Mouse (Mus musculus) left cerebral cortex, adult 18-20 months (tissue): Measurements from ENCODE around the gene Akr1e1. TPM values are rescaled to one million over a fixed set of nuclear protein-coding genes. Genes with fewer than 3 reads are reported as not detected.
"Not testable (repeated sequence)": the region's sequence is repeated elsewhere in the genome, so short reads cannot be mapped to it uniquely, and the experiment has no call there.

Source experiments
- DNase-seq, 2 experiments: peaks; one replicate each; pipeline ENCODE4 v3.0.0; 2021 to 2022; ENCODE audit warnings: low spot score in 2 of 2, mixed read lengths in 1 of 2
- long read RNA-seq, 2 experiments: library from polyadenylated mRNA; stranded (forward); transcript quantifications; one replicate each; pipeline ENCODE4 v2.0.0; 2021
- total RNA-seq, 2 experiments: library from RNA; stranded (reverse); gene quantifications; 2 replicates each; pipeline ENCODE4 v1.2.3; 2021

The Akr1e1 gene
- 10 to 100 TPM; 23.0 to 25.5 TPM for total RNA-seq
- long read RNA-seq, experiment 1, transcript Akr1e1-201 (10 exons, 3,463 nt): major isoform, 35 of 45 reads
- long read RNA-seq, experiment 1, partial matches to known transcripts: 6 of 45 reads
- long read RNA-seq, experiment 1, other reads (novel, unspliced or antisense): 3 of 45 reads
- long read RNA-seq, experiment 2, transcript Akr1e1-201 (10 exons, 3,463 nt): major isoform, 27 of 33 reads
- long read RNA-seq, experiment 2, partial matches to known transcripts: 4 of 33 reads
- long read RNA-seq, experiment 2, other reads (novel, unspliced or antisense): 2 of 33 reads

DNA sequence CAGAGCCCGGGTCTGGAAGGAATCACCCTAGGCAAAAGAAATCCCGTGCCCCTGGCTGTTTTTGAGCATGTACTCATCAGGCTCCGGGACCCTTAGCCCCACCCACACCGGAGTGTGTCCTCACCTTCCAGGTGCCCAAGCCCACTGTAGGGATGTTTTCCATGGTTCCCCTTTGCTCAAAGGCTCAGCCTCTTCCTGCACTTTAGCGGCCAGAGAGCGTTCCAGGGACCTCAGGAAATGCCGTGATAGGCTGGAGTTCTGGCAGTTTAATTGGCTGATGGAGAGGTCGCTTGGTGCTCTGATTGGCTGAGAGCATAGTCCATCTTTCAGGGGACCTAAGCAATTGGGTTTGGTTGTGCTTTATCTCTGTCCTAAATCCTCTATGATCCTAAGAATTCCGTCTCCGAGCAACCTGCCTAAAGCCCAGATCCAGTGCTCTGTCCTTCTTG, at the start of gene Akr1e1:
TSS of gene Akr1e1 (minus strand) at position 214 of the 449 bp plus-strand sequence.
- DNase-seq: peak; percentile 82 to 91

DNA sequence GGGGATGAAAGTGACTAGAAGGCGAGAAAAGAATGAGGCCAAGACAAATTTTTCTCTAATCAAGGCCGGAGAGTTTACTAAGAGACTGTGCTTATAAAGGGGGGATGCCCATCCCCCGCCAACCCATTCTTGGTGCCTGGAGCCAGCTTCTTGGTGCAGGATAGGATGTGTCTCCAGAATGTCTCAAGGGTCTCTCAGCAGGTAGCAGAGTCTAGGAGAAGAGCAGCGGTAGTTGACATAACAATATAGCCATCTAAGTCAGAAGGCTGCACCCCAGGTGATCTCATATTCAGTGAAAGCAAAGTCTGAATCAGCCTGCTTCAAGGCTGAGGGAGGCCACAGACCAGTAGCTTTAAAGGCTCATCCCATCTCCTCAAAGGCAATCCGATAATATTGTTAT, 49.4 kb upstream of the Akr1e1 start:
- no peak for DNase-seq

DNA sequence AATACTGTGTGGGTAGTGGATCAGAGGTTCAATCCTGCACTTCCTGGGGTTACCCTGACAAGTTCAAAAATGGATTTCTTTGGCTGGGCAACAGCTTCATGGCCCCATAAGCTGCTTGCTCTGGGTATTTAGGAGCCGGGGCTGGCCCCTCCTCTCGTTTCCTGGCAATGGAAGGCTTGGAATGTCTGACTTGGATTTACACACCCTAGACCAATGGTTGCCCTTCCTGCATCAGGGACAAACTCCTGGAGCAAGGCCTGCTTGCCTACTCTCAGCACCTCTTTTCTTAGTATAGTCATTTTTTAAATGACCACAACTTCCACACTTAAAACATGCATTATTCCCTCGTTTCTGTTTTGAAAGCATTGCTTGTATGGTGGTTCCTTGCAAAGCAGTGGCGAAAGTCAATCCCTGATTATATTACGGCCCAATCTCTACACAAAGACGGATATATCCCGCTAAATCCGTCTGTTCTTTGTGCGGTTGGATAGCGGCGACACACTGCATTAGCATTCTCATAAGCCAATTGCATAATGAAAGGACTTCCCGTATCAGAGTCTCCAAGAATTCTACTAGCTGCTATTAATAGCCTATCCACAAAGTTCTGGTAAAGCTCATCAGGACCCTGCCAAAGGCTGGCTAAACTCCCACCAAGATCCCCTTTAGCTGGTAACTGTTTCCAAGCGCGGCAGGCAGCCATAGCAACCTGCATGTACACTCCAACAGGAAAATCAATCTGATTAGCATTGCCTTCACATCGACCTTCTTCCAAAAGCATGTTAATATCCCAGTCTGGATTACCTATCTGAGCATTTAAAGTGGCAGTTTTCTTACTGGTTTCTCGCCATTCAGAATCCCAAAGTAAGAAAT, 47.5 kb upstream of the Akr1e1 start:
- no peak for DNase-seq

DNA sequence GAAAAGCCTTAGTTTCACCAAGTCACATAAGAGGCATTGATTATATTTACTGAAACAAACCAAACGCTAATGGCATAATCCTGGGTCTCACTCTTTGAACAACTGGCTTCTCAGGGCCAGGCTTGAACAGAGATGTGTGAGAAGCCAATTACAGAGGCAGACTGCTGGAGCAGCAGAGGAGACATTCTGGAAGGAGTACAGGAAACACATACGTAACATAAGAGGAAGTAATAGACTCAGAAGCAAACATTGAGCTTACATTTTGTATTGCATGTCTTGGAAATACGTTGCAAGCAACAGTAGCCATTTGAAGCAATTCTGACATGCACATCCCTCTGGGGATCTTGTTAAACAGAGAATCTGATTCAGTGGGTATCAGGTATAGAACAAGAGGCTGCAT, 41.2 kb upstream of the Akr1e1 start:
- no peak for DNase-seq

DNA sequence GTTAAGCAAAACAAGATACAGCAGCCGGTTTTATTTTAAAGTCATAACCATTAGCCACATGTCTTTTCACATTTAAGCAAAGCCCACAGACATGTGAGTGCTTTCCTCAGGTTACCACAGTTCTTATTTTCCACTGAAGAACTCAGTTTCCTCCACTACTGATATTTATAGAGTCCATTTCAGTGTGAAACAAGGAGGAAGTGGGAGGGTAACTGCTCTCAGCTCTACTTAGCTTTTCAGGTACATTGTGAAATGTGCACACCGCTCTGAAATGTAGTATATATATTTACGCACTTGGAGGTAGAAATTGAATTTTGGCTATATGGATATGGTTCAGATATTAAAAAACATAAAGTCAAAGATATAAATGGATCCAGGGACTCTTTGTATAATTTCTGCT, 36.3 kb upstream of the Akr1e1 start:
- no peak for DNase-seq

DNA sequence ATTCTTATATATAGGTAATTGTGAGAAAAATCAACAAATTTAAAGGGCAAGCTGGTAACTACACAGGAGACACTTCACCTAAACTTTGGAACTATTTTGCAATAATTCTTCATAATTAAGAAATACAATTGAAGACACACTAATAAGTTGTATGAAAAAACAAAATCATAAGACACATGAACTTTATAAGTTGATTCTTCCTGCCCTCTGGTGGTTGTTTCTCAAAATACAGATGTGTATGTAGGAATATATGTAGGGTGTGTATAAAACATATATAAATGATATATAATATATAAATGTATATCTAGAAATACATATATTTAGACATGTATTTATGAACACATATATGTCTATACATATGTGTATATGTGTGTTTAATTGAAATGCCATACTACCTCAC, 1.9 kb upstream of the Akr1e1 start:
- DNase-seq: peak in 1 of 2 experiments; percentile 11

DNA sequence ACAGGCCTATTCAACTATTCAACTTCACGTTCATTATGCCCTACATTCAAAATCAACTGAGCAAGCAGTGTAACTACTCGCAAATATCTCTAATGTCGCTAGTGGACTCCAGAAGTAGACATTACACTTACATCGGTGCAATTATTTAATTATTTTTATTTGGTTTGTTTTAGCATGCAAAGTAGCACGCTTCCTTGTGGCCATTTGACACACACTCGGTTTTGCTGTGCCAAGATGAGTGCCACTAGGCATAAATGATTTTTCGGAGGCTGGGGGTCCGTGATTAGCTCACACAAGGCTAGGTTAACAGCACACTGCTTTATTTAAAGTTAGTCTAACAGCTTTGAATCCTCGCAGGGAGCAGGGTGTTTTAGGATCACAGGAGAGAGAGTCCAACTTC, 444 bp downstream of the Akr1e1 start:
- DNase-seq: no peak

DNA sequence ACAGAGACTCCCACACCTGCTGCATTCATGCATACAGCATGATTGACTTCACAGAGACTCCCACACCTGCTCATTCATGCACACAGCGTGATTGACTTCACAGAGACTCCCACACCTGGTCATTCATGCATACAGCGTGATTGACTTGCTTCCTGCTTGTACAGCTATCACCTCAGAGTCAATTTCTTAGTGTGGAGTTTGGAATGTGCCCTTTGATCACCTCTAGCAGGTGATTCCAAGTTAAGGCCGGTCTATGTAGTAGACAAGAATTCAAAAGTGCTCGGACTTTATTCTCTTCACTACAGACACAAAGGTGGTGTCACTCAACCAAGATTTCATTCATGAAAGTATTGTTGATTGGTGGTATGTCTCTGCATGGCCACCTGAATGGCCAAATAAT, 2.2 kb downstream of the Akr1e1 start:
- no peak for DNase-seq

DNA sequence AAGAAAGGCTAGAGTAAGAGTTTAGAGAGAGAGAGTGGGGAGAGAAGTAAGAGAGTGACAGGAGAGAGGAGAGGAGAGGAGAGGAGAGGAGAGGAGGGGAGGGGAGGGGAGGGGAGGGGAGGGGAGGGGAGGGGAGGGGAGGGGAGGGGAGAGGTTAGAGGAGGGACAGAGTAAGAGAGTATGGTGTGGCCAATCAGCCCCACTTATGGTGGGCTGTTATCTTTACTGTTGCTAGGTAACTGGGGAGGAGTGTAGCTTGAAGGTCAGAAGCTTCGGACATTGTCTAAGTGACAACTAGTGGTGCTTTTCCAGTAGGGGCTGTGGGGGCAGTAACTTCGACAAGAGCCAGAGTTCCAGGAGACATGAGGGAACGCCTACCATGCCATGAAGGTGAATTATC, 5.5 kb downstream of the Akr1e1 start:
- DNase-seq: not testable (repeated sequence)

DNA sequence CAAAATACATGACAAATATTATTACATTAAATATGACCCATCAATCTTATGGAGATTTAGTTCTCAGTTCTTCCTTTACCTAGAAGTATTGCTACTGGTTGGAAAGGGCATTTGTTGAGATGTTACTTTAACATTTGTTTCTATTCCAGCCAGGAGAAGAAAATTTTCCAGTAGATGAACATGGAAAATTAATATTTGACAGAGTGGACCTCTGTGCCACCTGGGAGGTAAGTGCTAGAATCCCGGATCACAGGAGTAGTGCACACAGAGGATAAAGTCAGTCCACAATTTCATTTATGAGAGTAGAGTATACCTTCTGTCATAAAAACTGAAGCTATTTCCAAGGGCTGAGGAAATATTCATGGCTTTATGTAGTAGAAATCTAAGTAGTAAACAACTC, 32.1 kb downstream of the Akr1e1 start:
- DNase-seq: no peak

DNA sequence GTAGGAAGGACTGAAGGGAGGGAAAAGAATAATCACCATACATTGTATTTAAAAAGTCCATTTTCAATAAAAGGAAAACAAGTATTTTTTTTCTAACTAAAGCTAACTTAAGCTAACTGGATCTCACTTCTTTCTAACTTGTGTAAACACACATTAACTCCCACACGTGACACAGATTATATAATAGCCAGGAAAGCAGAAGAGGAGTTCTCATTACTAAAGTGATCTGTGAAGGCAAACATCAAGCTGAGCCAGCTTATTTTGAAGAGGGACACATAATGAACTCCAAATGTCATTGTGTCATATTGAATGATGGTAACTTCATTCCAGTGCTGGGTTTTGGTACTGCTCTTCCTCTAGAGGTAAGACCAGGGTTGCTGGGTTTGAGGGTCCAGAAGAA, 35.1 kb downstream of the Akr1e1 start, which contains the start of gene Akr1c21:
TSS of gene Akr1c21 (plus strand) at position 205 of the 400 bp plus-strand sequence.
- DNase-seq: no peak

DNA sequence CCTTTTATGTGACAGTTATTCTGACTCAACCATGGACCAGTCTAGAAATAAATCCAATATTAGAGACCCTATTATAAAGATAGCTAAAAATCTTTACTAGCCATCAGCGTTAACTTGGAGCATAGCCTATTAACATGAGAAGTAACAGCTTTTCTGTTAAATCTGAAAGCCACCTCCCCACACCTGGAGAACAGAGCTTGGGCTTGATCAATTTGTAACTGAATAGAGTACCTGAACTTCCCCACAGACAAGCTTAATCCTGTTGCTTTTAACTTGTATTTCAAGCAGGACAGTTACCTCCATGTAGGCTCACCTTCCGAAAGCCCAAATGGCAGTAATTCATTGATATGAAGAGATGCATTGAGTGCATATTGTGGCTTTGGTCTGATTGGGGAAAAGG, 43.0 kb downstream of the Akr1e1 start:
- no peak for DNase-seq

DNA sequence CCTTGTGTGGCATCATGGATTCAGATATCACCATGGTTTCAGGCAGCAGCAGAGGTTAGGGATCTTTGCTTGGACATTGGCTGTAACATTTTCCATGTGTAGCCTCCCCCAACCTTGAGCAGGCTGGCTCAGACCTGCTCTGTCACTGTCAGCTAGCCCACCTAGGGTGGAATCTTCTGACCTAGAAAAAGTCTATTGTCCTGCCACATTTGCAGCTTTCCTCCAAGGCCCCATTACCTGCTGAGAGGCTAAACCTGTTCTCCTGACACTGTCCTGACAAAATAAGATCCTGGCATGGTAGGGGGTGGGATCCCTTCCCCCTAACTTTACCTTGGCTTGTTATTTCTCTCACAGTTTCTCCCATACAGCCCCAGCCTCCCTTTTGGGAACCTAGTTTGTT, 48.5 kb downstream of the Akr1e1 start:
- no peak for DNase-seq

DNA sequence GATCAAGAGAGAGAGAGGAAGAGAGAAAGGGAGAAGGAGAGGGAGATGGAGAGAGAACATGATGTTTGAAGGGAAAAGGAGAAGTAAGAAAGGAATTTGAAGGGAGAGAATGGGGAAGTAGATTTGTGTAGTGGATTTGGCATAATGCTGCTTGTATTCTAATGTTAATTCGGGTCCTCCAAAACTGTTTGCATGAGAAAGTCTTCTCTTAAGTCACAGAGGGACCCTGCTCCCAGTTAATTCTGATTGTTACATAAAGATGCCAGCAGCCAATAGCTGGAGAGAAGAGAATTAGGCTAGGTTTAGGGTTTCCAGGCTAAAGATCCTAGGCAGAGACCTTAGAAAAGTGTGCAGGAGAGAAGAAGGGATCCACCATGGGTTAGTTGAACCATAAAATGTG, 49.8 kb downstream of the Akr1e1 start:
- DNase-seq: no peak

Other genes with a start within 250 kb of the Akr1e1 start
- gene Akr1c6, start 174.9 kb downstream of the Akr1e1 start, total RNA-seq: not detected
- gene Akr1c20, start 85.8 kb downstream of the Akr1e1 start, total RNA-seq: not detected
- not detected for gene Akr1c21, start 35.1 kb downstream of the Akr1e1 start, total RNA-seq